In the genomic region with DNA sequence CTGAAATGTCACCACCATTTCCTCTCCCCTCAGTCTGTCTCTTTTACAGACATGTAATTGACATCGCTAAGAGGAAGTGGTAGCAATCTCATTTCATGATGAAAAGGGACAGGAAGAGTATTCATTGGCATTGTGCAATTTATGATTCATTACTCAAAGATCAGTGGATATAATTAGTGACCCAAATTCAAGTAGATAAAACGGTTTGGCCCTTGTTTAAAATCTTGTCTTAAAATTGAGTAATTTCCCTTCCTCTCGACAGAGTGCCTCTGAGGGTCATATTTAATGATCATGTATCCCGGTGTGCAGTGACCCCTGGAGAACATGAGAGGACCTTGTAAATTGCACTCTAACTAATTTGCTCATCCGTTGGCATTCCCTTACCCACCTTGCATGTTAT, we compare ENCODE assay signal across 10 mouse cellular contexts.
"Had no signal": no experiment of that assay in that cellular context is flagged by ENCODE, and none has a peak within 500 bp of the region (broad histone marks: within the 10 kb centered on the region; RNA-seq: fewer than 3 reads in every experiment).

No protein-coding gene starts in this region.

- DNase-seq: kidney, adult 2 months; kidney, postnatal 25 days; layer of hippocampus, postnatal 36 days; liver, embryonic 13.5 days; lung, adult 2 months; lung, postnatal 14 days; thymus, adult 2 months; thymus, postnatal 14 days; thymus, postnatal 4 days had no signal

- ATAC-seq: midbrain, embryonic 15.5 days had no signal
